Mouse (Mus musculus): ENCODE measurements around the gene Usp22. TPM values are rescaled to one million over a fixed set of nuclear protein-coding genes. Genes with fewer than 3 reads are reported as not detected.
A peak's percentile ranks its signal among the peaks of the same experiment; 100 is the strongest.

Gene Usp22
- total and polyA plus RNA-seq, 3 experiments = 48.1 to 65.3 (median 54.7) TPM

- TF ChIP-seq ELF1 (IDR thresholded peaks at IDR 0.05; ENCODE audit: low read depth, low read length) = peak; percentile 94
- no peak for TF ChIP-seq UBTF (IDR thresholded peaks at IDR 0.05; ENCODE audit: low read depth, low read length)
- TF ChIP-seq ZMIZ1 (IDR thresholded peaks at IDR 0.05; ENCODE audit: low read depth, low read length) = no peak; the same call in 1 of the 2 replicates
- 0 out of 2 replicates have a peak, but pooled peaks have one; percentile 19 for TF ChIP-seq HCFC1 (IDR thresholded peaks at IDR 0.05; ENCODE audit: low read depth, low read length)
- TF ChIP-seq USF1 (IDR thresholded peaks at IDR 0.05; ENCODE audit: low read depth, low read length) = no peak
- TF ChIP-seq SMC3 (IDR thresholded peaks at IDR 0.05; ENCODE audit: low read depth, low read length) = peak; percentile 50
- peak; percentile 84 for TF ChIP-seq IRF4 (IDR thresholded peaks at IDR 0.05; ENCODE audit: low read depth, low read length)
- no peak for TF ChIP-seq MAX (IDR thresholded peaks at IDR 0.05; ENCODE audit: low read length)
- TF ChIP-seq ZC3H11A (IDR thresholded peaks at IDR 0.05; ENCODE audit: low read depth, low read length) = no peak
- peak; percentile 77 for TF ChIP-seq ETS1 (conservative IDR thresholded peaks at IDR 0.05; ENCODE audit: low read depth, low read length)
- TF ChIP-seq MAZ (IDR thresholded peaks at IDR 0.05; ENCODE audit: low read depth, low read length) = no peak
- peak; percentile 58 for TF ChIP-seq JUND (conservative IDR thresholded peaks at IDR 0.05; ENCODE audit: low read depth, low read length)
- TF ChIP-seq USF2 (conservative IDR thresholded peaks at IDR 0.05; ENCODE audit: low read depth, low read length) = no peak
- TF ChIP-seq CTCF (conservative IDR thresholded peaks at IDR 0.05 in 1 of 2, IDR thresholded peaks at IDR 0.05 in 1 of 2; ENCODE audit: low read depth in 2 of 2, low read length in 2 of 2) = peak in 1 of 2 experiments; percentile 52; a peak in 2 of 4 replicates
- TF ChIP-seq RAD21 (IDR thresholded peaks at IDR 0.05; ENCODE audit: low read depth, low read length) = peak; percentile 59
- no peak; the same call in 1 of the 2 replicates for TF ChIP-seq MXI1 (IDR thresholded peaks at IDR 0.05; ENCODE audit: low read depth, low read length)
- no peak for TF ChIP-seq E2F4 (IDR thresholded peaks at IDR 0.05; ENCODE audit: insufficient replicate concordance, low read depth, low read length)
- peak; percentile 83 for TF ChIP-seq EP300 (IDR thresholded peaks at IDR 0.05; ENCODE audit: low read length)
- peak; percentile 96 for TF ChIP-seq TBP (conservative IDR thresholded peaks at IDR 0.05; ENCODE audit: low read depth, low read length)
Observed at GRCm38 (mm10) chr11:61142262-61142661, 32.6 kb downstream of the Usp22 start (continued).

- Histone ChIP-seq H3K79me2 (replicated peaks; ENCODE audit: control insufficient read depth, extremely low read depth, insufficient read depth, poor library complexity, severe bottlenecking) (peaks cover 86% of the 10 kb centered on the region), H3K27ac (ENCODE audit: insufficient read depth, low read depth) (peak overlapping the region; percentile 84), H3K36me3 (replicated peaks in 1 of 2; ENCODE audit: control insufficient read depth in 1 of 2, insufficient read depth in 1 of 2, low read length in 1 of 2) (peaks cover 49 to 78% of the 10 kb centered on the region in 2 experiments), H3K9me3 (replicated peaks; ENCODE audit: low read length) (peaks cover 3% of the 10 kb centered on the region), H3K4me1 (ENCODE audit: control insufficient read depth in 1 of 2, insufficient read depth in 2 of 2) (peaks cover 37 to 76% of the 10 kb centered on the region in 2 experiments), H3K9ac (ENCODE audit: insufficient read depth, low read depth) (peak overlapping the region; percentile 57), H3K4me2 (ENCODE audit: insufficient read depth, low read depth, poor library complexity, severe bottlenecking) (peak overlapping the region; percentile 82), H3K27me3 (replicated peaks) (no peaks in the 10 kb centered on the region), H3K4me3 (replicated peaks in 1 of 3; ENCODE audit: low read depth in 2 of 3, low read length in 2 of 3, poor library complexity in 1 of 3) (peak overlapping the region in 1 of 3 experiments; percentile 12)
- DNase-seq (ENCODE audit: extremely low read depth) = peak; percentile 69
- in situ Hi-C loops (cut with MboI; ENCODE audit: low pct_ligation_motif_present, low pct_unique_long_range_greater_than_20kb, low sequenced_read_pairs) (loop anchor here (5.0 kb wide), 1 partner anchor 34 kb away; no protein-coding TSS in a partner anchor), dilution Hi-C loops (cut with MboI; ENCODE audit: extremely low pct_ligation_motif_present, extremely low pct_unique_long_range_greater_than_20kb, low sequenced_read_pairs) (no loop called here)
- peak; percentile 14; the same call in 1 of the 2 replicates for TF ChIP-seq ZMIZ1 (IDR thresholded peaks at IDR 0.05; ENCODE audit: low read depth, low read length)
- peak; percentile 49; the same call in 1 of the 2 replicates for TF ChIP-seq IRF4 (IDR thresholded peaks at IDR 0.05; ENCODE audit: low read depth, low read length)
- TF ChIP-seq MYC (IDR thresholded peaks at IDR 0.05; ENCODE audit: low read depth, low read length) = no peak
- TF ChIP-seq POLR2A (IDR thresholded peaks at IDR 0.05; ENCODE audit: low read depth, low read length) = no peak
- TF ChIP-seq EP300 (IDR thresholded peaks at IDR 0.05; ENCODE audit: low read length) = no peak
- TF ChIP-seq KAT2A (IDR thresholded peaks at IDR 0.05; ENCODE audit: insufficient replicate concordance, low read length) = no peak
- TF ChIP-seq ZKSCAN1 (IDR thresholded peaks at IDR 0.05; ENCODE audit: borderline replicate concordance, low read depth, low read length) = no peak
- TF ChIP-seq JUN (IDR thresholded peaks at IDR 0.05; ENCODE audit: insufficient read depth, low read depth, low read length) = no peak
- no peak for TF ChIP-seq ZC3H11A (IDR thresholded peaks at IDR 0.05; ENCODE audit: low read depth, low read length)
- no peak for TF ChIP-seq USF1 (IDR thresholded peaks at IDR 0.05; ENCODE audit: low read depth, low read length)
- no peak; the same call in none of the 2 replicates for TF ChIP-seq CHD1 (IDR thresholded peaks at IDR 0.05; ENCODE audit: low read depth, low read length)
- TF ChIP-seq RAD21 (IDR thresholded peaks at IDR 0.05; ENCODE audit: low read depth, low read length) = no peak; the same call in 1 of the 2 replicates
- TF ChIP-seq ZNF384 (IDR thresholded peaks at IDR 0.05; ENCODE audit: low read depth, low read length) = no peak
- no peak for TF ChIP-seq TBP (conservative IDR thresholded peaks at IDR 0.05; ENCODE audit: low read depth, low read length)
- peak; percentile 47; the same call in 1 of the 2 replicates for TF ChIP-seq ETS1 (conservative IDR thresholded peaks at IDR 0.05; ENCODE audit: low read depth, low read length)
- TF ChIP-seq NRF1 (IDR thresholded peaks at IDR 0.05; ENCODE audit: low read depth, low read length) = no peak
- 0 out of 2 replicates have a peak, but pooled peaks have one; percentile 59 for TF ChIP-seq POLR2AphosphoS2 (IDR thresholded peaks at IDR 0.05; ENCODE audit: low read depth, low read length)
- TF ChIP-seq RCOR1 (conservative IDR thresholded peaks at IDR 0.05; ENCODE audit: low read depth, low read length) = no peak; the same call in none of the 2 replicates
- TF ChIP-seq TCF12 (IDR thresholded peaks at IDR 0.05; ENCODE audit: low read depth, low read length) = no peak
- 0 out of 2 replicates have a peak, but pooled peaks have one; percentile 31 for TF ChIP-seq MAZ (IDR thresholded peaks at IDR 0.05; ENCODE audit: low read depth, low read length)
- TF ChIP-seq SIN3A (IDR thresholded peaks at IDR 0.05; ENCODE audit: low read length) = peak; percentile 13; the same call in 1 of the 2 replicates
- no peak for TF ChIP-seq MAFK (IDR thresholded peaks at IDR 0.05; ENCODE audit: insufficient replicate concordance, low read length)
- TF ChIP-seq PAX5 (IDR thresholded peaks at IDR 0.05; ENCODE audit: low read length) = no peak
- no peak for TF ChIP-seq JUND (conservative IDR thresholded peaks at IDR 0.05; ENCODE audit: low read depth, low read length)
- TF ChIP-seq SMC3 (IDR thresholded peaks at IDR 0.05; ENCODE audit: low read depth, low read length) = peak; percentile 4; the same call in 1 of the 2 replicates
- no peak for TF ChIP-seq MEF2A (IDR thresholded peaks at IDR 0.05; ENCODE audit: borderline replicate concordance, low read depth, low read length)
- peak in 1 of 2 experiments; percentile 26; a peak in 2 of 4 replicates for TF ChIP-seq CTCF (conservative IDR thresholded peaks at IDR 0.05 in 1 of 2, IDR thresholded peaks at IDR 0.05 in 1 of 2; ENCODE audit: low read depth in 2 of 2, low read length in 2 of 2)
Observed at GRCm38 (mm10) chr11:61141693-61142092, 33.2 kb downstream of the Usp22 start.

Measured in CH12.LX (cell line).